Mouse (Mus musculus): Measurements from ENCODE around the gene Lgr4.

Gene Lgr4

GRCm38 (mm10) chr2:109921298-109922035 is 4.0 kb downstream of the Lgr4 start:
- DNase-seq (ENCODE audit: low spot score in 2 of 2), result no peak

DNA sequence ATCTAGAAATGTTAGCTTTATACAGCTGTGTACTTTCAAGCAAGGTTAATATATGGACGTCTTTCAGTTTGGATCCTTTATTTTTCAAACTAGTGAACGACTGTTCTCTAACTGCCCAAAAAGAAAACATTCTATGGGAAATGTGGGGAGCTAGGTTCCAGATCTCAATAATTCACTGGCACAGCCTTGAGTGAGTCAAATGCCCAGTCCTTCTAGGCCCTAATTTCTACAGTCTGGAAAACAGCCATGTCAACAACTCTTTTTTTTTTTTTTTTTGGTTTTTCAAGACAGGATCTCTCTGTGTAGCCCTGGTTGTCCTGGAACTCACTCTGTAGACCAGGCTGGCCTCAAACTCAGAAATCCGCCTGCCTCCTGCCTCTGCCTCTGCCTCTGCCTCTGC is 4.9 kb downstream of the Lgr4 start:
- DNase-seq (ENCODE audit: low spot score in 2 of 2), result no peak

- no peak for DNase-seq (ENCODE audit: low spot score in 2 of 2)
These were observed 5.6 kb downstream of the Lgr4 start for GRCm38 (mm10) chr2:109923031-109923430.

DNA sequence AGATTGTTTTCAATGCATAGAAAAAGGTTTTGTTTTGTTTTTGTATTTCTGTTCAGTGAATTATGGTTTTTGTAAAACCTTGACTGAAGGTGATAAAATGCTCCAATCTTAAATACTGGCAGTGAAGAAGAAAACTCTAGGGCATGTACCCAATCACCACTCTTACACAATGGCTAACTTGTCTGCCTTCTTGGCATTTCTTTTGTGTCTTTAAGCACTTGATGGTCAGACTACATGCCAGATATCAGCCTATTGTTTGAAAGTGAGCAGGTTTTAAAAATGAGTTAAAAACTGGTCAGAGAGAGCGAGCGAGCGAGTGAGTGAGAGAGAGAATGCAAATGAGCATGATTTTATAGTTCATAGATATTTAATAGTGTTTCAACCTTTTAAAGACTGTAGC is 6.5 kb downstream of the Lgr4 start:
- no peak for DNase-seq (ENCODE audit: low spot score in 2 of 2)

GRCm38 (mm10) chr2:109926984-109927383 is 9.5 kb downstream of the Lgr4 start:
- no peak for DNase-seq (ENCODE audit: low spot score in 2 of 2)

- no peak for DNase-seq (ENCODE audit: low spot score in 2 of 2)
These were observed 10.0 kb downstream of the Lgr4 start for GRCm38 (mm10) chr2:109927446-109927845.

DNA sequence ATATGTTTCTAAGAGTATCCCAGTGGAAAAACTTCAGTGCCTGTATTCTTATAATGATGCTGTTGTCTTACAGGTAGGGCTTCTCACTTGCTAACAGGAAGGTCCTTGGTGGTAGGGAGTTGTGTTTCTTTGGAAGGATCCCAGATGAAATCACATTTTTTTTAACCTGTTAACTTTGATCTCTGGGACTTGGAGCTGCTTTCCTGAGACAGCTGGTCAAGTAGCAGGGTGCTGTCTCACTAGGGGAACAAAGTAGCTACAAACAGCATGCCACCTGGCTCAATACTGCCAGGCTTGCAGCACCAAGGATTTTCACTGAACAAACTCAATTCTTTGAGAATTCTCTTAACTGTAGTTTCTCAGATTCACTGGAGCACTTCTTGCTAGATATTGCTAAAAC is 10.4 kb downstream of the Lgr4 start:
- no peak for DNase-seq (ENCODE audit: low spot score in 2 of 2)

- no peak for DNase-seq (ENCODE audit: low spot score in 2 of 2)
These were observed 11.3 kb downstream of the Lgr4 start for GRCm38 (mm10) chr2:109928791-109929190.

DNA sequence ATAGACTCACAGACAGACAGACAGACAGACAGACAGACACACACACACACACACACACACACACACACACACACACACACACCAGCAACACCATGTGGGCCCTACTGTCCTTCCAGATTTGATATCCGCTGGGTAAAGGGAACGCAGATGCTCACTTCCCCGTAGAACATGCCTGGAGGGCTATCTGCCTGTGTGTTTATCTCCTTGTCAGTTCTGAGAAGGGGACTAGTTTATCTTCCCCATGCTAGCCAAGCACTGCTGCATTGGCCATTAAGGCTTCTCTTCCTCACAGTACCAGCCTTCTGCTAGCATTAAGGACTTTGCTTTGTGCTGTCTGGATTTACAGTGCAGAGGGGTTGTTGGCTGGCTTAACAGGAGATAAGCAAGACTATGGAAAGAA is 11.8 kb downstream of the Lgr4 start:
- DNase-seq (ENCODE audit: low spot score in 2 of 2), result no peak

GRCm38 (mm10) chr2:109930366-109930765 is 12.9 kb downstream of the Lgr4 start:
- DNase-seq (ENCODE audit: low spot score in 2 of 2), result no peak

DNA sequence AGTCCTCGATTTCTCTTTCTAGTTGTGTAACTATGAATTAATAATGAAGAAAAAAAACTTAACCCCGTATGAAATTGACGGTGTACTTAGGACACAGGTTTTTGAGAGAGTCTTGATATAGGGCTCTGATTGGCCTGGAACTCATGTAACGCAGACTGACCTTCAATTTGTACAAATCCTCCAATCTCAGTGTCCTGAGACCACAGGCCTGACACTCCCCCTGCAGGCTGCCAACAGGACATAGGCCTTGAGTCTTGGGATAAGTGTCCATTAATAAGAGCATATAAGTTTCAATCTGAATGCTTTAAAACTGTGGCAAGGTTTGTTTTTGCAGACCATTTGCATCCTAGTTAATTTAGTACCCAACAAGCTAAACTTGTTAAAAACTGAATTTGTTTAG is 13.3 kb downstream of the Lgr4 start:
- DNase-seq (ENCODE audit: low spot score in 2 of 2), result no peak

DNA sequence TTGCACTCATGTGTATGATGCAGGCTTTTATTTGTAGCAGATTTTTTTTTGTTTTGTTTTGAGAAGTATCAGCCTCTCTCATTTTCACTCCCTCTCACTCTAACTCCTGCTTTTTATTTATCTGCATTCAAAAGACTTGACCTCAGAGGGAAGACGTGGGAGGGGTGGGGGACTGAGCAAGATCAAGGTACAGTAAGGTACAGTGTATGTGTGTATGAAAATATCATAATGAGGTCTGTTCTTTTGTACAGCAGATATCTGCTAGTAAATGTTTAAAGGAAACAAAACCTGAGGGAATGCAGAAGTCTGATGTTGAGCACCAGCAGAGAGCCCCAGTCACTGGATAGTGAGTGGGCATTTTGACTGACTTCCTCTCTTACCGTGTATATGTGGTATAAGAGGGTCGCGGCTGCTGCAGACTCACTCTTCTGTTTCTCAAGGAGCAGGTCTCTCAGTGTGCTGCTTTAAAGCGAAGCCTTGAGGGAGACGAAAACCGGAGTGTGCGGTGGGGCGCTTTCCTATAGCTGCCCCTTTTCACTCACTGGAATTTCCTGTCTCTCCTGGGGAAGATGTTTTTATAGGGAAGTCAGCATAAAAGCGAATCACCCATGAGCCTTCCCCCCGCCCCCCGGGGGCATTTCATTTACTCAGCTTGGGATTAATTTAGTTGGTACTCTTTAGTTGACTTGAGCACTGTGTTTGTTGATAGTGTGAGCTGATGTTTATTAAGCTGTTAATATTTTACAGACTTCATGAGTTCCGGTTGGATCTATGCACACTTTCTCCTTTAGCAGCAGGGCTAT is 14.7 kb downstream of the Lgr4 start:
- no peak for DNase-seq (ENCODE audit: low spot score in 2 of 2)

DNA sequence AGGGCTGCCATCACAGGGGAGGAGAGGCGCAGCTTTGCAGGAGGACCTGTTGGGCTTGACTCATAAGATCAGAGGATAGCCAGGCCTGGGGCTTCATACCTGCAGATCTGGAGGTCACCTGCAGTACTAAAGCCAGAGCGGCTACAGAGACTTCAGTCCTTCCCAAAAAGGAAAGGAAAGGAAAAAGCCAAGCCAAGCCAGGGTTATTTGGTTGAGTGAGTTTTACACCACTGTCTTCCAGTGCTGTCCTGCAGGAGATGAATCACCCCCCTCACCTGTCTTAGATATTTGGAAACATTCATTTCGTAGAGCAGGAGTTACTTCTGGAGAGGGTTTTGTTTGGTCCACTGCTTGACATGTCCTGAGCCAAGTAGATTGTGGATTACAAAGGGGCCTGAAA is 15.7 kb downstream of the Lgr4 start:
- DNase-seq (ENCODE audit: low spot score in 2 of 2), result no peak

DNA sequence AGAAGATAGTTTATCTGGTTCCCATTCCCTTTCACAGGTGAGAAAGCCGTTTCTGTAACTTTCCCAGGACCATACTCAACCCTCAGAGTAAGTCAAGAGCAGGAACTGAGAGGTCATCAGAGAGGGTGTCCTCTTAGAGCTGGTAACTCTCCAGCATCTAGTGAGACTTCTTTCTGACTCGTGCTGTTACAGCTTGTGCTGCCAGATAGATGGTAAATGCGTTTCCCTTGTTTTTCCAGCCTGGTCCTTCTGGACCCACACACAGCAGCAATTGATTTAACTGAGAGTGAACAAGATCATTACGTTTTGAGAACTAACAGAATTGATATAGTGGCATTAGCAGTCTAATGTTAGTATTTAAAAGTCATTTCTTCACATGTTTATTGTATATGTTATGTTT is 16.6 kb downstream of the Lgr4 start:
- no peak for DNase-seq (ENCODE audit: low spot score in 2 of 2)

DNA sequence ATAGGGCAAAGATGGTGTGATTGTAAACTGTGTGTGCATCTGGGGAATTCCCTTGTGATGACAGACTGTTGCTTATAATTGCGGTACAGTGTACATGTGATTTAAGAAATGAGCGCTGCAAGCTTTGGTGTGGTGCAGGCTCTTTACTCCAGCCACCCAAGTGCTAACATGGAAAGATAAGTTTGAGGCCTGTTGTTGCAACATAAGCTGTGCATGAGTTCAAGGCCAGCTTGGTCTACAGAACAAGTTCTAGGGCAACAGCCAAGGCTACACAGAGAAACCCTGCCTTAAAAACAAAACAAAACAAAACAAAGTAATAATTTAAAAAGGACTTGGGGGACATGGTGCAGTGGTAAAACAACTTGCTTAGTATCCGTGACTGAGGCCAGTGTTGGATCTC is 17.7 kb downstream of the Lgr4 start:
- no peak for DNase-seq (ENCODE audit: low spot score in 2 of 2)

GRCm38 (mm10) chr2:109935754-109936409 is 18.4 kb downstream of the Lgr4 start:
- DNase-seq (ENCODE audit: low spot score in 2 of 2), result no peak

- DNase-seq (ENCODE audit: low spot score in 2 of 2), result no peak
These were observed 18.9 kb downstream of the Lgr4 start for GRCm38 (mm10) chr2:109936410-109936755.

GRCm38 (mm10) chr2:109941973-109942444 is 24.6 kb downstream of the Lgr4 start:
- DNase-seq (ENCODE audit: low spot score in 2 of 2), result no peak

- DNase-seq (ENCODE audit: low spot score in 2 of 2), result no peak
These were observed 25.5 kb downstream of the Lgr4 start for GRCm38 (mm10) chr2:109942810-109943570.

DNA sequence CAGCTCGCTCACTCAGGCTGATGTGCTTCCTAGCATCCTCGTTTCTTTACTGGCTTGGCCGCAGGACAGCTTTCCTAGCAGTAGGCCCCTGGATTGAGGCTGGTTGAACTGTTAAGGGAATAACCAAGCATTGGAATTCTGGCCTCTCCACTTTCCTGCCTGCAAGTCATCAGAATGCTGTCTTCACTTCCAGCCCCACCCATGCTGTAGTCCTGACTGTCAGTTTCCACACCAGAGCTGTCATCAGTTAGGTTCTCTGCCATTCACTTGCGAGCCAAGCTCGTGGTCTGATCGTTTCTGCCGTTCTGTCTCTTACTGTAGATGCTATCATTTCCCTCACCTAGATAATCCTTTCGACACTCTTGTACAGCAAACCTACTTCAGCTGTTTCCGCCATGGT is 27.5 kb downstream of the Lgr4 start:
- no peak for DNase-seq (ENCODE audit: low spot score in 2 of 2)

DNA sequence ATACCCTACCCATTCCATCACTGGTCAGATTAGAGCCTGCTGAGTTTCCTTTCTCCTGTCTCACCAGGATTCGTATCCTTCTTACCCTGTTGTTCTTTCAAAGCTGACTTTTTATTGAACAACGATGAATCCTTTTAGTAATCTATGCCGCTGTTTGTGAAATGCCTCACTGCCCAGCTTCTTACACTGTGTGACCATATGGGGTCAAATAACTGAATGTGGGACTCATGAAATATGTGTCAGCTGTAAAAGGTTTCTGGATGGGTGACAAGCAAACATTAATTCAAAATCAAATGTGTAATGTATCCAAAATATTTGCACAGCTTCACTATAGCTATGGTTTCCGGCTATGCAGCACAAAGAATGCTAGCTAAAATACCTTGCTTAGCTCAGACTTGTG is 28.1 kb downstream of the Lgr4 start:
- DNase-seq (ENCODE audit: low spot score in 2 of 2), result no peak

- DNase-seq (ENCODE audit: low spot score in 2 of 2), result no peak
These were observed 29.0 kb downstream of the Lgr4 start for GRCm38 (mm10) chr2:109946426-109946825.

Data from right cerebral cortex, postnatal 10 days (tissue).